Mouse (Mus musculus) left cerebral cortex, adult 11 months (tissue): Measurements from ENCODE around the gene Tnfrsf18.

Experiments used
- DNase-seq: peaks from one replicate; pipeline ENCODE4 v3.0.0; 2022; ENCODE audit warnings: low spot score

Gene Tnfrsf18

DNA sequence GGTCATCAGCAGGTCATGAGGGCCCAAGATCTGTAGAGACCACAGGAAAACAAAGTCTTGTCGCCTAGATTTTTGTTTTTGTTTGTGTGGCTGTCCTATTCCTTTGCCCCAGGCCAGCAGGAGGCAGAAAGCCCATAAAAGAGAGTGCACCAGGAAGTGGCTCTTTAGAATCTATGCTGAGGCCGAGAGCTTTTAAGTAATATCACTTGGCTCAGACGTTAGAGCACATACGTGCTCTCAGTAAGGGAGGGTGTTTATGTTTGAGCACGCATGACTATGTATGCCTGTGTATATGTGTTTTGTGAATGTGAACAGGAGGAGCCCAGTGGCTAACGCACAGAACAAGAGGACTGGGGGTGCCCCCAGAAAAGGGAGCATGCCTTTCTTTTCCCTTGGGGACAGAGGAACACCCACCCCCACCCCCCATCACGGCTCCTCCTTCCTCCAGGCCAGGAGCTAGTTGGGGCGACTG lies 51.0 kb downstream of the Tnfrsf18 start:
- no peak for DNase-seq

DNA sequence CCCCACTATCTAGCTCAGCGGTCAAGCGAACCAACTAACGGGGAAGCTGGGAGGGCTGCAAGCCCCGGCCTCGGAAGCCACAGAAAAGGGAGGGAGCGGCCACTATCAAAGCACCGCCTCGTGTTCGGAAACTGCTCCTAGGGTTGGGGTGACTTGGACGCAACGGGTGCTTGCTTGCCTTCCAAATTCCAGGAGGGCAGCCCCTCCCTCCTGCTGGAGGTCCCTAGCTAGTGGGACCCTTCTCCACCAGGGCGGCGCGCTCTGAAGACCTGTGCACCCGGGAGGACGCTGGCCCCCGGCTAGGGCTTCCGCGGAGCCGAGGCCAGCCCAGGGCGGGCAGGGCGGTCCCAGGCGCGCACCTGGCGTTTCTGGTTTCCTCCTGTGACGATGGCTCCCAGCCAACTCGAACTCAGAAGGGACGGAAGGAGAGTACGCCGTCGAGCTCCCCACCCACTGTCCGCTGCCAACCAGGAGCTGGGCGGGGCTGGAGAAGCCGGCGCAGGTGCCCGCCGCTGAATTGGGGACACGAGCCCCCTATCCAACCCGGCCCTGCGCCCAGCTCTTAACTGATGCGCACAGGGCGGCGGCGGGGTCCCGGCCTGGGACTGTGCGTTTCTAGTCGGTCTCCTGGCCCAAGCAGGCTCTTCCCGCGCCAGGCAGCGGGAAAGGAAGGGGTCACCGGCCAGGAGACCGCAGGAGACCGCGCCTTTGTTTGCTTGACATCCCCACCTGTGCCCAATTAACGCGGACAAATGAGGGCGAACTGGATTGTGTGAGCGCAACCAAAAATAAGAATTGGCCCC lies 51.7 kb downstream of the Tnfrsf18 start:
- DNase-seq, result no peak
